Mouse (Mus musculus): Measurements from ENCODE around the gene Mapre1. TPM values are rescaled to one million over a fixed set of nuclear protein-coding genes. Genes with fewer than 3 reads are reported as not detected.

Gene Mapre1
- polyA plus RNA-seq, 1 experiment from 2014 or later, result 79.2 TPM

GRCm38 (mm10) chr2:153768881-153769280, 27.8 kb downstream of the Mapre1 start:
- Histone ChIP-seq H3K27ac (ENCODE audit: low read depth) (no peak overlapping the region), H3K9me3 (ENCODE audit: low read length) (no peaks in the 10 kb centered on the region), H3K4me2 (ENCODE audit: low read depth, low read length) (no peak overlapping the region), H3K27me3 (ENCODE audit: insufficient read depth, low read length) (no peaks in the 10 kb centered on the region), H3K36me3 (replicated peaks; ENCODE audit: insufficient read depth, low read length) (peaks cover 70% of the 10 kb centered on the region), H3K9ac (replicated peaks) (no peak overlapping the region), H3K4me1 (ENCODE audit: insufficient read depth) (no peaks in the 10 kb centered on the region), H3K4me3 (ENCODE audit: low read depth, low read length) (no peak overlapping the region)
- 90% methylated on average over 2 of the region's 2 CpGs for WGBS (ENCODE audit: insufficient replicate concordance)
- TF ChIP-seq EP300 (IDR thresholded peaks at IDR 0.05; ENCODE audit: low read depth), result no peak
- no peak for TF ChIP-seq CTCF (IDR thresholded peaks at IDR 0.05; ENCODE audit: low read depth)
- ATAC-seq, result no peak
- DNase-seq, result no peak

DNA sequence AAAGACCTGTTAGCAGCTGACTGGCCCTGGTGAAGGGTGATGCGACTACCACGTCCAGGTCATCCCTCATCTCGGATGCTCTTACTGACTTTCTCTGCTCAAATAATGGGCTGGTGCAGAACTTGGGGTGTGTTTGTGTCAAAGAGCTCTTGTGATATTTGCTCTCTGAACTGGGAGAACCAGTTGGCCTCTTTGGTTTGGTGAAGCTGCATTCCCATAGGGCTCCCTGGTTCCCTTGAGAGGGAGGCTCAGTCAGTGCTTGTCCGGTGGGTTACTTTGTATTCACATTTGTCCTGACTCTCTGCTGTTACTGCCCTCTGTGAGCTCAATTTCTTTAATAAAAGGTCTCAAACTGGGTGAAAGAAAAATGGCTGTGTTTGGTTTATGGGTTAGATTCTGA, 31.9 kb downstream of the Mapre1 start:
- no peak overlapping the region for H3K27ac ChIP-seq (ENCODE audit: low read depth)
- H3K36me3 ChIP-seq (replicated peaks; ENCODE audit: insufficient read depth, low read length), result peaks cover 40% of the 10 kb centered on the region
- H3K4me2 ChIP-seq (ENCODE audit: low read depth, low read length), result no peak overlapping the region
- H3K4me3 ChIP-seq (ENCODE audit: low read depth, low read length), result no peak overlapping the region
- no peaks in the 10 kb centered on the region for H3K4me1 ChIP-seq (ENCODE audit: insufficient read depth)
- no peak for TF ChIP-seq CTCF (IDR thresholded peaks at IDR 0.05; ENCODE audit: low read depth)
- no peak for TF ChIP-seq EP300 (IDR thresholded peaks at IDR 0.05; ENCODE audit: low read depth)
- no peaks in the 10 kb centered on the region for H3K9me3 ChIP-seq (ENCODE audit: low read length)
- DNase-seq (no peak), ATAC-seq (no peak)
- H3K27me3 ChIP-seq (ENCODE audit: insufficient read depth, low read length), result no peaks in the 10 kb centered on the region
- 91% methylated on average over 4 of the region's 4 CpGs for WGBS (ENCODE audit: insufficient replicate concordance)
- no peak overlapping the region for H3K9ac ChIP-seq (replicated peaks)

DNA sequence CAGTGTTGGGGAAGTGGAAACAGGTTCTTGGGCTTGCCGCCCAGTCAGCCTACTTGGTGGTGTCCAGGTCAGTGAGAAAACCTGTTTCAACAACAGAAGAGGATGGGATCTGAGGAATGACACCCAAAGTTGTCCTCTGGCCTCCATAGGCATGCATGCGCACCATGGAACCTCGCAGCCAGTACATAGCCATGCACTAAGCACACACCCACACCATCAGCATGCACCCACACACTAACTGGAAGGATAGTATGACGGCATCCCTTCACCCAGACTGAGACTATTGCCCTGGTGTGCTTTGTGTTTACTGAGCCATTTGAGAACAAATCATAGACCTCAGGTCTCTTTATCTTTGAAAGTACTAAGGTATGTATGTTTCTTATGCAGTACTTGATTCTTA, 34.4 kb downstream of the Mapre1 start:
- DNase-seq, result no peak
- Histone ChIP-seq H3K4me3 (ENCODE audit: low read depth, low read length) (no peak overlapping the region), H3K27ac (ENCODE audit: low read depth) (no peak overlapping the region), H3K9me3 (ENCODE audit: low read length) (no peaks in the 10 kb centered on the region), H3K4me2 (ENCODE audit: low read depth, low read length) (no peak overlapping the region), H3K4me1 (ENCODE audit: insufficient read depth) (peaks cover 9% of the 10 kb centered on the region), H3K27me3 (ENCODE audit: insufficient read depth, low read length) (no peaks in the 10 kb centered on the region), H3K36me3 (replicated peaks; ENCODE audit: insufficient read depth, low read length) (peaks cover 22% of the 10 kb centered on the region; the same call in 1 of the 2 replicates), H3K9ac (replicated peaks) (no peak overlapping the region)
- TF ChIP-seq CTCF (IDR thresholded peaks at IDR 0.05; ENCODE audit: low read depth) (no peak), EP300 (IDR thresholded peaks at IDR 0.05; ENCODE audit: low read depth) (no peak)
- no peak for ATAC-seq
- 94% methylated on average over 4 of the region's 4 CpGs for WGBS (ENCODE audit: insufficient replicate concordance)

DNA sequence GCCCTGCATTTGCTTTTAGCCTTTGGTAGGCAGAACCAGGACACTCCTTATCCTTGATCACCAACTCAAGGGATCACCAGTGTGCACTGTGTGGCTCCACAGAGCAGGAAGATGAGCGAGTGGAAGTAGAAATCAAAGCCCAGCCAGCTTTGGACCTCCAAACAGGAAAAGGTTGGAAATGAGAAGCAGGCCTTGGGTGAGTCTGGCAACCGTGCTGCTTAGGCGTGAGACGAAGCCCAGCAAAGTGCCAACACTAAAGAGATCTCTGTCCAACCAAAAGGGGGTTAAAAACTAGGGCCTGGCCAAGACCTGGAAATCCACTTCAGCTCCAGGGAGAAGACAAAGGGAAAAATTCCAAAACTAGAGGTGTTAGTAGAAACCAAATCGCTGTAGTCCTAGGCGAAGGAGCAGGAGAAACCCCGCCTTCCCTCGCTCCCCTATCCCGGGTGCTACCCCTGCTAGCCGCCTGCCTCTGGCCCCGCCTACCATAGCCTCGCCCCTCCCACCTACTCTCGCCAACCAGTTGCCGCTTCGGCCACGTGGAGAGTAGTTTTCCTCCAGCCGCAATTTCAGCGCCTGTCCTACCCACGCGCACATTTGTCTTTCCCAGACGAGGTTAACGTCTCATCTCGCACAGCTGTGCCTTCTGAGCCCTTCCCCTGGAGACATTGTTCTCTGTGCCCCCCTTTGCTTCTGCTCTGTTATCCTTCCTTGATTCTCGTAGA, 37.7 kb downstream of the Mapre1 start:
- H3K9me3 ChIP-seq (ENCODE audit: low read length), result no peaks in the 10 kb centered on the region
- H3K9ac ChIP-seq (replicated peaks), result peak overlapping the region; percentile 51
- no peaks in the 10 kb centered on the region for H3K27me3 ChIP-seq (ENCODE audit: insufficient read depth, low read length)
- WGBS (ENCODE audit: insufficient replicate concordance), result 9% methylated on average over 24 of the region's 24 CpGs
- ATAC-seq (peak; percentile 85), DNase-seq (peak; percentile 86)
- peak overlapping the region; percentile 43 for H3K4me3 ChIP-seq (ENCODE audit: low read depth, low read length)
- H3K27ac ChIP-seq (ENCODE audit: low read depth), result peak overlapping the region; percentile 67
- H3K4me2 ChIP-seq (ENCODE audit: low read depth, low read length), result peak overlapping the region; percentile 87
- H3K4me1 ChIP-seq (ENCODE audit: insufficient read depth), result peaks cover 9% of the 10 kb centered on the region
- peaks cover 4% of the 10 kb centered on the region; the same call in 1 of the 2 replicates for H3K36me3 ChIP-seq (replicated peaks; ENCODE audit: insufficient read depth, low read length)
- TF ChIP-seq CTCF (IDR thresholded peaks at IDR 0.05; ENCODE audit: low read depth) (no peak), EP300 (IDR thresholded peaks at IDR 0.05; ENCODE audit: low read depth) (no peak)

- peak within 1 kb of the TSS; percentile 51 for H3K9ac ChIP-seq (replicated peaks)
- TF ChIP-seq CTCF (IDR thresholded peaks at IDR 0.05; ENCODE audit: low read depth), result no peak
- TF ChIP-seq EP300 (IDR thresholded peaks at IDR 0.05; ENCODE audit: low read depth), result no peak
- no peaks in the 10 kb centered on the region for H3K27me3 ChIP-seq (ENCODE audit: insufficient read depth, low read length)
- H3K4me1 ChIP-seq (ENCODE audit: insufficient read depth), result peaks cover 9% of the 10 kb centered on the region
- H3K9me3 ChIP-seq (ENCODE audit: low read length), result no peaks in the 10 kb centered on the region
- ATAC-seq (peak; percentile 85), DNase-seq (peak; percentile 29)
- peak within 1 kb of the TSS; percentile 87 for H3K4me2 ChIP-seq (ENCODE audit: low read depth, low read length)
- H3K36me3 ChIP-seq (replicated peaks; ENCODE audit: insufficient read depth, low read length), result no peaks in the 10 kb centered on the region
- peak within 1 kb of the TSS; percentile 67 for H3K27ac ChIP-seq (ENCODE audit: low read depth)
- 18% methylated on average over 12 of the region's 12 CpGs for WGBS (ENCODE audit: insufficient replicate concordance)
- H3K4me3 ChIP-seq (ENCODE audit: low read depth, low read length), result peak within 1 kb of the TSS; percentile 43
These were observed 38.4 kb downstream of the Mapre1 start, which contains the start of gene Efcab8 for GRCm38 (mm10) chr2:153779394-153779981. Gene Efcab8 (plus strand): TSS chr2:153779931.

- 58% methylated on average over 4 of the region's 4 CpGs for WGBS (ENCODE audit: insufficient replicate concordance)
- H3K27ac ChIP-seq (ENCODE audit: low read depth), result no peak overlapping the region
- no peaks in the 10 kb centered on the region for H3K27me3 ChIP-seq (ENCODE audit: insufficient read depth, low read length)
- no peak overlapping the region for H3K4me2 ChIP-seq (ENCODE audit: low read depth, low read length)
- no peaks in the 10 kb centered on the region for H3K36me3 ChIP-seq (replicated peaks; ENCODE audit: insufficient read depth, low read length)
- no peak for ATAC-seq
- DNase-seq, result no peak
- H3K9me3 ChIP-seq (ENCODE audit: low read length), result no peaks in the 10 kb centered on the region
- TF ChIP-seq EP300 (IDR thresholded peaks at IDR 0.05; ENCODE audit: low read depth) (no peak), CTCF (IDR thresholded peaks at IDR 0.05; ENCODE audit: low read depth) (no peak)
- no peak overlapping the region for H3K9ac ChIP-seq (replicated peaks)
- peaks cover 9% of the 10 kb centered on the region for H3K4me1 ChIP-seq (ENCODE audit: insufficient read depth)
- H3K4me3 ChIP-seq (ENCODE audit: low read depth, low read length), result no peak overlapping the region
These were observed 40.1 kb downstream of the Mapre1 start for GRCm38 (mm10) chr2:153781181-153781580.
